Mouse (Mus musculus) frontal cortex, postnatal 14 days (tissue): Measurements from ENCODE around the gene Zfp866.

Experiments used
- DNase-seq, 2 experiments: peaks; one replicate each; pipeline ENCODE4 v3.0.0; 2022; ENCODE audit warnings: low spot score in 2 of 2

Zfp866 gene

GRCm38 (mm10) chr8:69717232-69717580 is 73.8 kb downstream of the Zfp866 start:
- no peak for DNase-seq

GRCm38 (mm10) chr8:69716403-69717231 is 74.4 kb downstream of the Zfp866 start:
- peak; percentile 92 to 99 for DNase-seq

- DNase-seq, result no peak
Measured at GRCm38 (mm10) chr8:69715366-69715765, 75.6 kb downstream of the Zfp866 start.

GRCm38 (mm10) chr8:69713516-69713915 is 77.5 kb downstream of the Zfp866 start:
- DNase-seq, result no peak
